Mouse (Mus musculus): ENCODE results near the gene Reps1. TPM values are rescaled to one million over a fixed set of nuclear protein-coding genes. Genes with fewer than 3 reads are reported as not detected.
"Not testable (repeated sequence)": the region's sequence is repeated elsewhere in the genome, so short reads cannot be mapped to it uniquely, and the experiment has no call there.

Reps1 gene
- polyA plus RNA-seq, 1 experiment from 2014 or later, result 18.5 TPM

DNA sequence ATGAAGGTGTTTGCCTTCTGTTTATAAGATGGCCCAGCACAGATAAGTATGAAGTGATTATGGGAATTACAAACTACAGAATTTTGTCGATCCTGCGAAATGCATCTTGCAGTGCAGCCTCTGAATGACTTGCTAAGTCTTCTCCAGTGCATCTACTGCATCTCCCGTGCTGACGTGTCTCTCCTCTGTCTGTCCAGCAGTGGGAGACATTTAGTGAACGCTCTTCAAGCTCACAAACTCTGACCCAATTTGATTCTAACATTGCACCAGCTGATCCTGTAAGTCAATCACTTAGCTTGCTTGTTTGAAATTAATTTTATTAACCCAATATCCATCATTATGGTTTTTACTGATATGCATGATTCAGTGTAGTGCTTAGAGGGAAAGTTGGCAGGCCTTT lies 51.8 kb downstream of the Reps1 start:
- DNase-seq (ENCODE audit: low spot score) (peak; percentile 10), ATAC-seq (no peak)
- WGBS, result 80% methylated on average over 5 of the region's 5 CpGs
- Histone ChIP-seq H3K4me1 (ENCODE audit: control insufficient read depth, insufficient read depth, low read length) (no peaks in the 10 kb centered on the region), H3K4me2 (ENCODE audit: low read length) (no peak overlapping the region), H3K4me3 (ENCODE audit: low read depth, low read length) (no peak overlapping the region), H3K9ac (ENCODE audit: low read length) (no peak overlapping the region), H3K27me3 (replicated peaks; ENCODE audit: control insufficient read depth, insufficient read depth, low read length) (no peaks in the 10 kb centered on the region), H3K27ac (ENCODE audit: low read depth, low read length) (no peak overlapping the region), H3K9me3 (replicated peaks; ENCODE audit: control insufficient read depth, low read length) (no peaks in the 10 kb centered on the region), H3K36me3 (ENCODE audit: control insufficient read depth, insufficient read depth, low read length) (peaks cover 22% of the 10 kb centered on the region)

- Histone ChIP-seq H3K4me3 (ENCODE audit: low read depth, low read length) (no peak overlapping the region), H3K27ac (ENCODE audit: low read depth, low read length) (no peak overlapping the region), H3K4me2 (ENCODE audit: low read length) (no peak overlapping the region), H3K36me3 (ENCODE audit: control insufficient read depth, insufficient read depth, low read length) (peaks cover 17% of the 10 kb centered on the region), H3K4me1 (ENCODE audit: control insufficient read depth, insufficient read depth, low read length) (no peaks in the 10 kb centered on the region), H3K9ac (ENCODE audit: low read length) (no peak overlapping the region), H3K27me3 (replicated peaks; ENCODE audit: control insufficient read depth, insufficient read depth, low read length) (no peaks in the 10 kb centered on the region), H3K9me3 (replicated peaks; ENCODE audit: control insufficient read depth, low read length) (no peaks in the 10 kb centered on the region)
- ATAC-seq, result peak; percentile 46; the same call in 1 of the 2 replicates
- no peak for DNase-seq (ENCODE audit: low spot score)
Observed at GRCm38 (mm10) chr10:18110940-18111339, 55.3 kb downstream of the Reps1 start.

GRCm38 (mm10) chr10:18113473-18114093 lies 57.9 kb downstream of the Reps1 start:
- ATAC-seq, result no peak
- Histone ChIP-seq H3K27me3 (replicated peaks; ENCODE audit: control insufficient read depth, insufficient read depth, low read length) (no peaks in the 10 kb centered on the region), H3K27ac (ENCODE audit: low read depth, low read length) (no peak overlapping the region), H3K4me1 (ENCODE audit: control insufficient read depth, insufficient read depth, low read length) (no peaks in the 10 kb centered on the region), H3K4me2 (ENCODE audit: low read length) (no peak overlapping the region), H3K4me3 (ENCODE audit: low read depth, low read length) (no peak overlapping the region), H3K9me3 (replicated peaks; ENCODE audit: control insufficient read depth, low read length) (no peaks in the 10 kb centered on the region), H3K9ac (ENCODE audit: low read length) (no peak overlapping the region), H3K36me3 (ENCODE audit: control insufficient read depth, insufficient read depth, low read length) (peaks cover 23% of the 10 kb centered on the region)
- DNase-seq (ENCODE audit: low spot score), result no peak
- 80% methylated on average over 10 of the region's 10 CpGs for WGBS

DNA sequence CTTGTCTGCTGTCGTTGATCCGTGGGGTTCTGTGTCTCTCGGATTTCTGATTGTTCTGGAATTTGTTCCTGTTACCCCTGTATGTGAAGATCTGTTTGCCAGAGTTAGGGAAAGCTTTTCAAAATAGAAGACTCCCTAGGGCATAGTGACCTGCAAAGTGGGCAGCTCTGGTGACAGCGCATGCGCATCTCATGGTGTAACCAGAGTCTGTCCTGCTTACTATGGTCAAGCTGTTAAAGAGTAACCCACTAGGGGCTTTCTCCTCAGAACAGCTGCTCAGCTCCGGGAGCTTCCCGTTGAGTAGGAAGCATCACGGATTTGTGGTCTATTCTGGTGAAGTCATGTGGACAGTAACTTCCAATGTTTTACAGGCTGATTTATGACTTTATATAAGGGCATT lies 62.7 kb downstream of the Reps1 start:
- Histone ChIP-seq H3K4me2 (ENCODE audit: low read length) (no peak overlapping the region), H3K4me3 (ENCODE audit: low read depth, low read length) (no peak overlapping the region), H3K27ac (ENCODE audit: low read depth, low read length) (no peak overlapping the region), H3K36me3 (ENCODE audit: control insufficient read depth, insufficient read depth, low read length) (peaks cover 69% of the 10 kb centered on the region), H3K9ac (ENCODE audit: low read length) (no peak overlapping the region), H3K9me3 (replicated peaks; ENCODE audit: control insufficient read depth, low read length) (no peaks in the 10 kb centered on the region), H3K27me3 (replicated peaks; ENCODE audit: control insufficient read depth, insufficient read depth, low read length) (no peaks in the 10 kb centered on the region), H3K4me1 (ENCODE audit: control insufficient read depth, insufficient read depth, low read length) (no peaks in the 10 kb centered on the region)
- DNase-seq (ENCODE audit: low spot score) (no peak), ATAC-seq (no peak)
- 92% methylated on average over 8 of the region's 8 CpGs for WGBS

DNA sequence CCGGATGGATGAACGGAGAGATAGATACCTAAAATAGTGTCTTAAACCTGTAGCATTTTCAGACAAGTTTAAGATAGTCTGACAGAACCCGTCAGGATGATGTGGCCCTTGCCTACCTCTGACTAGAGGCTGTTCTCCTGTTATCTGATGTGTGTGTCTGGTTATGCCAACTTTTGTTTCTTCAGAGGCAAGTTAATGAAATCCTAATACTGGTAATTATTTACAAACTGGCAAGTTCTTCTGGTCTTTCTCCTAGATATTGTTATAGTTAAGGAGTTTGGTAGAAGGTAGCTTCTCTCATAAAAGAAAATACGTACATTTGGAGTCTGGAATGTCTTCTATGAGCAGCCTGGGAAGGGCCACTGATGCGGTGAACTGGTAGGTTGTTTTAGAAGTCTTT lies 74.6 kb downstream of the Reps1 start:
- Histone ChIP-seq H3K9me3 (replicated peaks; ENCODE audit: control insufficient read depth, low read length) (no peaks in the 10 kb centered on the region), H3K4me2 (ENCODE audit: low read length) (no peak overlapping the region), H3K9ac (ENCODE audit: low read length) (no peak overlapping the region), H3K27ac (ENCODE audit: low read depth, low read length) (no peak overlapping the region), H3K4me1 (ENCODE audit: control insufficient read depth, insufficient read depth, low read length) (no peaks in the 10 kb centered on the region), H3K36me3 (ENCODE audit: control insufficient read depth, insufficient read depth, low read length) (peaks cover 8% of the 10 kb centered on the region), H3K4me3 (ENCODE audit: low read depth, low read length) (no peak overlapping the region), H3K27me3 (replicated peaks; ENCODE audit: control insufficient read depth, insufficient read depth, low read length) (no peaks in the 10 kb centered on the region)
- WGBS, result 95% methylated on average over 5 of the region's 5 CpGs
- DNase-seq (ENCODE audit: low spot score) (no peak), ATAC-seq (no peak)

DNA sequence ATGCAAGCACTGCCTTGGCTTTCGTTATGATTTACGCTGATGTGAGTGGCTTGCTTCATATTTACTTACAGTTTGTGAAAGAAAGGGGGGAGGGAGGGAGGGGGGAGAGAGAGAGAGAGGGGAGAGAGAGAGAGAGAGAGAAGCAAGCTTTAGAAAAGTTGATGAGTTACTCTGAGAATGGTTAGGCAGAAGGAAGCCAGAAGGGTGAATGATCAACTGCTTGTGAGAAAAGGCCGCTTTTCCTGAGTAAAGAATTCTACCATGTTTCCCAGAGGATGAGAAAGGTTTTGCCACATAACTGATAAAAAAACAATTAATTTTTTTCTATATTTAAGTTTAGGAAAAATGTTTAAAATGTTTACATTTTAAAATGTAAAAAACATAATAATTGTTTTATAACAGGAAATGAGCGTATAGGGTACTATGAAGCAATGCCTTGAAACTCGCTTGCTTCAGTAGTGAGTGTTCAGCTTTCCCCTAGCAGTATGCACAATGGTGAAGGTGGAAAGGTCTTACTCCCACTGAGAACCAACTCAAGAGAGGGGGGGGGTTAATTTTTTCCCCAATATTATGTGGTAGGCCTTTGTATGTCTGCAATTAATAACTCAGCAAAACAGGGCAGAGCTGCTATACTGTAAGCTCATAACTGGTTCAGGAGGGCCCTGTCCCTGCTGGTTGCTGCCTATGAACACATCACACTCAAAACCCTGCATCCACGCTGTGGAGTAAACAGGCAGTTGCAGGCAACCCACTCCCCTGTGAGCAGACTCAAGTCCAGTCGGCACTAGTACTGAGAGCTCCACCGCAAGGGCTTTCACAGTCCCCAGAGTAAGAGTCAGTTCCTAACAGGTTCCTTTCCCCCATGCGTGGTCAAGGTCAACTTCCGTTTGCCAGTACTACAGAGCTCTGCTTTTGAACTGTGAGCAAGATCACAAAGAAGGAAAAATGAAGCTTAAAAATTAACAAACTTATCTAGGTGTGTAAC lies 76.3 kb downstream of the Reps1 start:
- Histone ChIP-seq H3K9me3 (replicated peaks; ENCODE audit: control insufficient read depth, low read length) (no peaks in the 10 kb centered on the region), H3K27ac (ENCODE audit: low read depth, low read length) (no peak overlapping the region), H3K4me2 (ENCODE audit: low read length) (no peak overlapping the region), H3K36me3 (ENCODE audit: control insufficient read depth, insufficient read depth, low read length) (no peaks in the 10 kb centered on the region), H3K4me3 (ENCODE audit: low read depth, low read length) (no peak overlapping the region), H3K27me3 (replicated peaks; ENCODE audit: control insufficient read depth, insufficient read depth, low read length) (no peaks in the 10 kb centered on the region), H3K9ac (ENCODE audit: low read length) (no peak overlapping the region), H3K4me1 (ENCODE audit: control insufficient read depth, insufficient read depth, low read length) (no peaks in the 10 kb centered on the region)
- ATAC-seq, result no peak
- DNase-seq (ENCODE audit: low spot score), result no peak
- WGBS, result 89% methylated on average over 10 of the region's 10 CpGs

GRCm38 (mm10) chr10:18138853-18139503 lies 83.3 kb downstream of the Reps1 start:
- H3K4me3 ChIP-seq (ENCODE audit: low read depth, low read length), result 0 out of 2 replicates have a peak overlapping the region, but pooled peaks have one; percentile 14
- H3K9ac ChIP-seq (ENCODE audit: low read length); H3K9me3 ChIP-seq (replicated peaks; ENCODE audit: control insufficient read depth, low read length); H3K27ac ChIP-seq (ENCODE audit: low read depth, low read length); H3K27me3 ChIP-seq (replicated peaks; ENCODE audit: control insufficient read depth, insufficient read depth, low read length); DNase-seq (ENCODE audit: low spot score); H3K4me2 ChIP-seq (ENCODE audit: low read length); H3K4me1 ChIP-seq (ENCODE audit: control insufficient read depth, insufficient read depth, low read length); H3K36me3 ChIP-seq (ENCODE audit: control insufficient read depth, insufficient read depth, low read length): not testable (repeated sequence)
- WGBS, result 73% methylated on average over 12 of the region's 26 CpGs
- peak; percentile 48; the same call in 1 of the 2 replicates for ATAC-seq

GRCm38 (mm10) chr10:18139615-18140014 lies 84.0 kb downstream of the Reps1 start:
- H3K4me1 ChIP-seq (ENCODE audit: control insufficient read depth, insufficient read depth, low read length), result no peaks in the 10 kb centered on the region
- 87% methylated on average over 5 of the region's 5 CpGs for WGBS
- H3K4me2 ChIP-seq (ENCODE audit: low read length), result peak overlapping the region; percentile 31
- no peaks in the 10 kb centered on the region for H3K27me3 ChIP-seq (replicated peaks; ENCODE audit: control insufficient read depth, insufficient read depth, low read length)
- ATAC-seq, result peak; percentile 46; the same call in 1 of the 2 replicates
- H3K9me3 ChIP-seq (replicated peaks; ENCODE audit: control insufficient read depth, low read length), result no peaks in the 10 kb centered on the region
- no peak overlapping the region for H3K27ac ChIP-seq (ENCODE audit: low read depth, low read length)
- H3K4me3 ChIP-seq (ENCODE audit: low read depth, low read length), result 0 out of 2 replicates have a peak overlapping the region, but pooled peaks have one; percentile 14
- H3K36me3 ChIP-seq (ENCODE audit: control insufficient read depth, insufficient read depth, low read length), result no peaks in the 10 kb centered on the region
- H3K9ac ChIP-seq (ENCODE audit: low read length), result no peak overlapping the region
- DNase-seq (ENCODE audit: low spot score), result no peak

Measured in forebrain, embryonic 14.5 days (tissue).